Mouse (Mus musculus): ENCODE results near the gene Fsip1.

Fsip1 gene

DNA sequence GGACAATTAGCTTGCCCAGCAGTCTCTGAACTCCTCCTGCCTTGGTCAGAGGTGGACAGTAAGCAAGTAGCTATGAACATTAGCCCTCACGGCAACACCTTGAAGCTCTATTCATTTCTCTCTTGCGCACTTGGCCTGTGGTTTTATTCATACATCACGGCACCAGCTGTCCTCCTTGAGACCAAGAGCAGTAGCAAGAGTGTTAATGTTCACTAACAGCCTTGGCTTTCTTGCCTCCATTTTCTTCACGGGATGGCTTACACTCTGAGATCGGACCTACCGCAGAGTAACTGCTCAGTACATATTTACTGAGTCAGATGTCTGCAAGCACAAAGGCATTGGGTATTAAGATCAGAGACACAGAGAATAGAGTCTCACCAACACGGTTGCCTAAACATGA is 132.3 kb downstream of the Fsip1 start:
- no peak for DNase-seq (ENCODE audit: low spot score)

DNA sequence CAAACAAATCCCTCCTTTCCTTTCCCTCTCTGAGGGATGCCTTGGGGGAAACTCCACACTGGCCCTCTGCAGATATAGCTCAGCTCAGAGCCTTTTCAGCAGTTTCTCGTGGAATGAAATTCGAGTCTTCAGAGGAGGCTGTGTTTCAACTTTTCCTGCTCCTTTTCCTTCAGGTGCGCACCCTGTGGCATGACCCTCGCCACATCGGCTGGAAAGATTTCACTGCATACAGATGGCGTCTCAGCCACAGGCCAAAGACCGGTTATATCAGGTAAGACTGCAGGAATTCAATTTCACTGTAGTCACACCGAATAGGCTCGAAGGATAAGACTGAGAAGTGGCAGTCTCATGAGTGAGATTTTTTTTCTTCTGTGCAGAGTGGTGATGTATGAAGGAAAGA is 133.0 kb downstream of the Fsip1 start:
- DNase-seq (ENCODE audit: low spot score), result no peak

DNA sequence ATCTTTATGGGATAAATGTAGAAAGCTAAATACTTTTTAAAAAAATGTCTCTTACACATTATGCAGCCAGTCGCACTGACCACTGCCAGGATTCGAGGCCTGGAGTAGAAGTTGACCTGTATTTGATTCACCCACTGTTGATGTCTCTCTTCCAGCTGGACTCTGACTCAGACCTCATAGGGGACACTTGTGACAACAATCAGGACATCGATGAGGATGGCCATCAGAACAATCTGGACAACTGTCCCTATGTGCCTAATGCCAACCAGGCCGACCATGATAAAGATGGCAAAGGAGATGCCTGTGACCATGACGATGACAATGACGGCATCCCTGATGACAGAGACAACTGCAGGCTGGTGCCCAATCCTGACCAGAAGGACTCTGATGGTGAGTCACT is 134.5 kb downstream of the Fsip1 start:
- no peak for DNase-seq (ENCODE audit: low spot score)

DNA sequence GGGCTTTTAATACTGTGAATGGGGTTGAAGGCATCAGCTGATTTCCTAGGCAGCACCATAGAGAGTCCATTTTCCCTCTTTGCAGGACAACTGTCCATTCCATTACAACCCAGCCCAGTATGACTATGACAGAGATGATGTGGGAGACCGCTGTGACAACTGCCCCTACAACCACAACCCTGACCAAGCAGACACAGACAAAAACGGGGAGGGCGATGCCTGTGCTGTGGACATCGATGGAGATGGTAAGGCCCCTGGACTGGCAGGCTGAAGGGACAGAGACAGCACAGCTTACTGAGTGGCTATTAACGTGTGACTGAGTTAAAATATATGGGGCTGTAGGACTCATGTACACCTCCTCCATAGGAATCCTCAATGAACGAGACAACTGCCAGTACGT is 136.0 kb downstream of the Fsip1 start:
- DNase-seq (ENCODE audit: low spot score), result no peak

DNA sequence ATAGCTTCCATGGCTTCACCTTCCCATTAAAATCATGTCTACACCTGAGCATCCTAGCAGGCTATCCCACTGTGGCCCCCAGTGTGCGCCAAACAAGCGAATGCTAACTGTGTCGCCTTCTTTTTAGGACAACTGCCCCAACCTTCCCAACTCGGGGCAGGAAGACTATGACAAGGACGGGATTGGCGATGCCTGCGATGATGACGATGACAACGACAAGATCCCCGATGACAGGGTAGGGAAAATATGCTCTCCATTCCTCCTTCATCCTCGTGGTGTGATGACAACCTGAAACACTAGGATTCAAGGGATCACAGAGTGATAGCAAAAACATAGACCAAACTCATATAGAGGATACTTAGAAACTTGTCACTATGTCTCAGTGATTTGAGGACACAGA is 136.7 kb downstream of the Fsip1 start:
- no peak for DNase-seq (ENCODE audit: low spot score)

DNA sequence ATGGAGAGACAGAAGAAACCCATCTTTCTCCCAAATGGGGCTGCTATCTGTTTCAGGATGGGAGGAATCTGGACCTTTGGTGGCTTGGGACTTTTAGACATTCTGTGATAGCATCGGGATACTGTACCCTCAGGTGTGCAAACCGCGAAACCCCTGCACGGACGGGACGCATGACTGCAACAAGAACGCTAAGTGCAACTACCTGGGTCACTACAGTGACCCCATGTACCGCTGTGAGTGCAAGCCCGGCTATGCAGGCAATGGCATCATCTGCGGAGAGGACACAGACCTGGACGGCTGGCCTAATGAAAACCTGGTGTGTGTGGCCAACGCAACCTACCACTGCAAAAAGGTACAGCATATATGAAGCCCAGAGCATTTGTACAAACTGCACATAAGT is 137.1 kb downstream of the Fsip1 start:
- no peak for DNase-seq (ENCODE audit: low spot score)

DNA sequence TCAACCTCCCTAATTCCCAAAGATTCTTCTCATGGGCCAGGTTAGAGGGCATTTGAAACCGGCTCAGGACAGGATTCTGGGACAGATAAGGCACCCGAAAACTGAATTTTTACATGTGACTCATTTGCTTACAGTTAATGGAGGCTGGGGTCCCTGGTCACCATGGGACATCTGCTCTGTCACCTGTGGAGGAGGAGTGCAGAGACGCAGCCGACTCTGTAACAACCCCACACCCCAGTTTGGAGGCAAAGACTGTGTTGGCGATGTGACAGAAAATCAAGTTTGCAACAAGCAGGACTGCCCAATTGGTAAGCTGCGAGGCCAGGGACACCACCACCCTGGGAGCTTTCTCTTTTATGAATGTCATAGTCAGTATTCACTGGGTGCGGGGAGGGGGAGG is 138.3 kb downstream of the Fsip1 start:
- no peak for DNase-seq (ENCODE audit: low spot score)

DNA sequence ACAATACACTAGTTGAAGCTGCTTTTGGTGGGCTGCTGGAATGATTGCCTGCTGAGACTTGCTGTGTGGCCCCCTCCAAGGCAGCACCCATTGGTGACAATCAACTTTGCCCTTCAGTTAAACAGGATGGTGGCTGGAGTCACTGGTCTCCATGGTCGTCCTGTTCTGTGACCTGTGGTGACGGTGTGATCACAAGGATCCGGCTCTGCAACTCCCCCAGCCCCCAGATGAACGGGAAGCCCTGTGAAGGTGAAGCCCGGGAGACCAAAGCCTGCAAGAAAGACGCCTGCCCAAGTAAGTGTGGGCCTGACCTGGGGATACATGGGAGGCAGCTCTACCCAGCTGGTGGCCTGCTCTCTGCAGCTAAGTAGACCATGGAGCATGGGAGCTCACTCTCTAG is 138.7 kb downstream of the Fsip1 start:
- no peak for DNase-seq (ENCODE audit: low spot score)

DNA sequence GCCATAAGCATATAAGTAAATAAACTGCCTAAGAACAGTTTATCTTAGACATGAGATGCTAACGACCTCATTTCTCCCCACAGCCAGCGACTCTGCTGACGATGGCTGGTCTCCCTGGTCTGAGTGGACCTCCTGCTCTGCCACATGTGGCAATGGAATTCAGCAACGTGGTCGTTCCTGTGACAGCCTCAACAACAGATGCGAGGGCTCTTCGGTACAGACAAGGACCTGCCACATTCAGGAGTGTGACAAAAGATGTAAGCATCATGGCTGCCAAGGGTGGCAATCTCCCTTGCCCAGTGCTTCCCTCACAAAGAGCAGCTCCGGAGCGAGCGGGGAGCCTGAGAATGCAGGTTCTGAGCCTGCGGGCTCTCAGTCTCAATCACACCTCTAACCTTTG is 139.4 kb downstream of the Fsip1 start:
- no peak for DNase-seq (ENCODE audit: low spot score)

DNA sequence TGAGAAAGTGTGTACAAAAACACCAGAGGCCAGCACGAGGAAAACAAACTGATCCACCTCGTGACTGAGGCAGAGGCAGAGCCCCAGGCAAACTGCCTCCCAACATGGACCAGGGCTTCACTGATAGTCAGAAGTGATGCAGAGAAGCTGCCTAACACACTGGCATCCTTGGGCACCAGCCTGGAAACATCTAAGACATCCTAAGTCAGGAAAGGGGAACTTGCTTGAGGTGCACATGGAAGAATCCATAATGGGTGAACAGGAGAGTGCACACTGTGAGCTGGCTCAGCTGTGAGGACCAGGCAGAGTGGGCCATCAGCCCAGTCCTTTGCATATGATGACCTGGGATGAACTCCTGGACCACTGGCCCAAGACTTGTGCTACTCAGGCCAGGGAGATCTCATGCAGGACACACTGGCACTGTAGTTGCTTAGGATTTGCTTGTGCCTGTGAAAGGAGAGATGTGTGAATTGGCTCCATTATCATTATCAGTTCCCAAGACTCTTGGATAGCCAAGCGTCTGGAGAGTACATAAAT is 139.9 kb downstream of the Fsip1 start:
- no peak for DNase-seq (ENCODE audit: low spot score)

DNA sequence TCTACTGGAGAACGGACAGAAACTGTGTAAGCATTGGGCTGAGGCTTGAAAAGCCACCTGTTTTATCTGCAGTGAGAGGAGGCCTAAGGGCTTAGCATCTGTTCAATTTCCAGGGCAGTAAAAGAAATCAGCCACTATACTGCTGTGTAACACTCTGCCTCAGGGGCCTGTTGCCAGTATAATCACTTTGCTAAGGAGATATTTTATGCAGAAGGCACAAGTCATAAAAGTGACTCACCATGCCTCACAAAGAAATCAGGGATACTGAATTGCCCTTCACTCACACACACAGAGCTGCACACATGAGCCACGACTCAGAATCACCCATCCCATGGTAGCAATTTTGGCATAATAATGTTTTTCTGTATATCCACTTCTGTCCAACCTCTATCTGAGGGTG is 140.6 kb downstream of the Fsip1 start:
- DNase-seq (ENCODE audit: low spot score), result no peak

DNA sequence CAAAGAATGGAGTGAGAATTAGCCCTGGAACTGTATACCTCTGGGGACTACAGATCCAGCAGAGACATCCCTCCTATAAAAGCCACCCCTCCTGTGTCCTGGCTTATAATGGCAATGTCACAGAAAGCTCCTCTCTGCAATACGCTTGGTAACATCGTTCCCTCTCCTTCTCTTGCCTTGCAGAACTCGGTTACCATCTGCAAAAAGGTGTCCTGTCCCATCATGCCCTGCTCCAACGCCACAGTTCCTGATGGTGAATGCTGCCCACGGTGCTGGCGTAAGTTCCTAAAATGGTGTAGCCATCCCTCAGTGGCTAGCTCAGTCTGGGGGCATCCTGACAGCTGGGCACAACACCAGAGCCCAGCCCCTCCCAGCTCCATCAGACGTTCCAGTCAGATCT is 141.1 kb downstream of the Fsip1 start:
- no peak for DNase-seq (ENCODE audit: low spot score)

DNA sequence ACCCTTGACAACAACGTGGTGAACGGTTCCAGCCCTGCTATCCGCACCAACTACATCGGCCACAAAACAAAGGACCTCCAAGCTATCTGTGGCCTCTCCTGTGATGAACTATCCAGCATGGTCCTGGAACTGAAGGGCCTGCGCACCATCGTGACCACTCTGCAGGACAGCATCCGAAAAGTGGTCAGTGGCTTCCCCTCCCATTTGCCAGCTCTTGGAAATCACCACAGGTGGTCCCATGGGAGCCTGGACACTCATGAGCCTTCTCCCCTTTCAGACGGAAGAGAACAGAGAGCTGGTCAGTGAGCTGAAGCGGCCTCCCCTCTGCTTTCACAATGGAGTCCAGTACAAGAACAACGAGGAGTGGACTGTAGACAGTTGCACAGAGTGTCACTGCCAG is 142.1 kb downstream of the Fsip1 start:
- no peak for DNase-seq (ENCODE audit: low spot score)

DNA sequence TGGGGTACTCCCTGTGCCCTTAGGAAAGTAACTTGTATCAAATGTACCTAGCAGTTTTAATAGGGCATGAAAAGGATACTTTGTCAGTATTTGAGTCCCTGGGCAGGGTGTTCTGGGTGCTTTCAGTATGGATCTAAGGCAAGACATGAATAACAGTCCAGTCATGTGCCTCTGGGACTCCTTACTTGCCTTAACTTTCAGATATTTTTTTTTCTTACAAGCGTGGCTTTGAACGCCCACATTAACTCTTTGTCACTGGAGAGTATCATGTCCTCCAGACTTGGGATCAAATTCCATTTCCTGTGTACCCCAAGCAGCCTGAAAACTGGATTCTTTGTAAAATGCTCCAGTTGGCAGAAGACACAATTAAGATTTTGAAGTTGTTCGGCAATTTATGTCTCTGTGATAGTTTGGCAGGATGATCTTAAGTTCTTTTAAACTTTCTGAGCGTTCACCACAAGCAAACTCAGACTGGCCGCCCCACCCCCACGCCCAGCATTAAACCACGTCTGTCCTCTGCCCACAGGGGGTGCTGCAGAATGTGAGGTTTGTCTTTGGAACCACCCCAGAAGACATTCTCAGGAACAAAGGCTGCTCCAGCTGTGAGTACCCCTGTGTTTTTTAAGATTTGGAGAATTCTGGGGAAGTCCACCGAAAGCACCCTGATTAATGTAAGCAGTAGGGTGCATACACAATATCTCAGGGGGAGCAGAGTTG is 142.8 kb downstream of the Fsip1 start:
- no peak for DNase-seq (ENCODE audit: low spot score)

DNA sequence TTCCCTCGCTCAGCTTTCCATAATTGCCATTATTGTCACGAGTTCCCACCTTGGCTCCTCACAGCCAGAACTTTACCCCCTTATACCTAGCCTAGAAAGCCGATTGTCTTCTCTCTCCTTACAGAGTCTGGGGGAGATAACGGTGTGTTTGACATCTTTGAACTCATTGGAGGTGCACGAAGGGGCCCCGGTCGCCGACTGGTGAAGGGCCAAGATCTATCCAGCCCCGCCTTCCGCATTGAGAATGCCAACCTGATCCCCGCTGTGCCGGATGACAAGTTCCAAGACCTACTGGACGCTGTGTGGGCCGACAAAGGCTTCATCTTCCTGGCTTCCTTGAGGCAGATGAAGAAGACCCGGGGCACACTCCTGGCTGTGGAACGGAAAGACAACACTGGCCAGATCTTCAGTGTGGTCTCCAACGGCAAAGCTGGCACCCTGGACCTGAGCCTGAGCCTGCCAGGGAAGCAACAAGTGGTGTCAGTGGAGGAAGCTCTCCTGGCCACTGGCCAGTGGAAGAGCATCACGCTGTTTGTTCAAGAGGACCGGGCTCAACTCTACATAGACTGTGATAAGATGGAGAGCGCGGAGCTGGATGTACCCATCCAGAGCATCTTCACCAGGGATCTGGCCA is 143.8 kb downstream of the Fsip1 start:
- DNase-seq (ENCODE audit: low spot score), result no peak

DNA sequence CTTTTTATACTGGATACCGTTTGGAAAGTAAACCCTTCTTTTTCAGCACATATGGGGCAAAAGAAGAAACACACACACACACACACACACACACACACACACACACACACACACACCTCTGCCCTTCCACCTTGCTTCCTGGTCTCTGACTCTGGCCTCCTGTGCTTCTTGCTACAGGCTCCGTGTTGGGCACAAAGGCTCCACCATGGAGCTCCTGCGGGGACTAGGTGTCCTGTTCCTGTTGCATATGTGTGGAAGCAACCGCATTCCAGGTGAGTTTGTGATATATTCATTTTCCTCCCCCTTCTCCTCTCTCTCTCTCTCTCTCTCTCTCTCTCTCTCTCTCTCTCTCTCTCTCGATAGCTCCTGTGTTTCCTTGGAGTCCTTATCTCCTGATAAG is 144.3 kb downstream of the Fsip1 start:
- no peak for DNase-seq (ENCODE audit: low spot score)

DNA sequence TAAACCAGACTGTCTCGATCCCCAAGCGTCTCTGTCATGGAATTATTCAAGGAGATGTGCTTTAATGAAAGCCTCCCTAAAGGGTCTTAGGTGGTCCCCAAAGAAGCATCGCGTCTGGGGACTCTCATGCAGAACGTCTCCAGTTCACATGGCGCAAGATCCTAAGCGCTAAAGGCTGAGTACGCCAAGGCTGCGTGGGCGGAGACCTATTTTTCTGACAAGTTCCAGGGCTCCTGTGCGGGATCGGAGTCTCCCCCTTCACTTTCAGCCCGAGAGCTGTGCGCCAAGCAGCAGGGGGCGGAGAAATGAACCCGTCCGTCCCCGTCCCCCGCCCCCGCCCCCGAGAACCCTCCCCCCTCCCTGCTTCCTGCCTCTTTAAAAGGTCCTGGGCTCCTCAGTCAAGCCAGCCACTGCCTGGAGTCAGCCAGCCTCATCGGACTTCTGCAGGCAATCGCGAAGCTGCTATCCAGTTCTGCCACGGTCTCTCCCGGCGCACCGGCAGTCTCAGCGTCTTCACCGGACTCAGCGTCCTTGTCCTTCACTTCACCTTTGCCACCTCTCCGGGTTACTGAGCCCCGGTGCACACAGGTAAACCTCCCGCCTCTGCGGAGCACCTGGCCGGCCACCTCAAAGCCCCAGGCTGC is 145.2 kb downstream of the Fsip1 start, which contains the start of gene Thbs1:
TSS of gene Thbs1 (plus strand) at position 389 of the 644 bp plus-strand sequence.
- peak; percentile 6 for DNase-seq (ENCODE audit: low spot score)

DNA sequence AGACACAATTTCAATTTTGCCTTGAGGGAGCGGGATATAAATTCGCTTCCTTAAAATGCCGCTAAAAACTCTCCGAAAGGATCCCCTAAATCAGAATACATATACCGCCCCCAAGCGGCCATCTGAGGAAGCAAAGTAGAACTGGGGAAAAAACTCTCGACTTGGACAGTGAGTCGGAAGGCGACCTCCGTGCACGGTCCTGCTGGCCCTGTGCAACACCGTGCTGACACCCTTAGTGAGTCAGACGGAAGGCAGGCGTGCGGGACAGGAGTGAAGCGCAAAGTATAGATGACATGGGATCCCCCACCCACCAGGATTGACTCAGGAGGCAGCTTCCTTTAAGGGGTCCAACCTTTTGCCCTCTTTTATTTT is 145.7 kb downstream of the Fsip1 start:
- DNase-seq (ENCODE audit: low spot score), result peak; percentile 47

DNA sequence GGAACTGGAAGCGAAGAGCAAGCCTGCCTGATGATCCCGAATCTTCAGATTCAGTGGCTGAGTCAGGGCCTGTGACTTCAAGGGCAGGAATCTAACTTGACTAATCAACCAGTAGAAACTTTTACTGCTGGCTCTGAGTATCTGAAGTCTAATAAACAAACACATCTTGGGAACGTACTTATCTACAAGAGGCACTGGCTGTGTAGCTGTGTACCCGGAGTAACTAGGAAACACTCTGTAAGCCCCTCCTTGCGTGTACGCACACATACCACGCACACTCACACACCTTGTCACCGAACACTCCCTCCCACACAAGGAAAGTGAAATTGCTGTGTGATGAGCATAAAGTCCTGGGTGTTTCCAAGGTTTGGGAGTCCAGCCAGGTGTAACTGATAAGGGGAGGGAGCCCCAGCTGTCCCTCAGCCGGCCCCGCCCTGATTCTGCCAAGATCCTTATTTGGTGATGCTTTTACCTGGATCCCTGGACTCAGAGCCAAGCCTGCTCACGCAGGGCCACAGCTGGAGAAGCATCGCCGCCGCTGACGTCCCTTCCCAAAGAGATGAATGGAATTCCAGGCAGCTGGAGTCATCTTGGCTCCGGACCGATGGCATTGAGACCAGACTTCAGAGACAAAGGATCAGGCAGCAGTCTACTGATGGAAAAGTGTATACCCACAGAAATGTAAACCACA is 146.4 kb downstream of the Fsip1 start:
- DNase-seq (ENCODE audit: low spot score), result no peak

DNA sequence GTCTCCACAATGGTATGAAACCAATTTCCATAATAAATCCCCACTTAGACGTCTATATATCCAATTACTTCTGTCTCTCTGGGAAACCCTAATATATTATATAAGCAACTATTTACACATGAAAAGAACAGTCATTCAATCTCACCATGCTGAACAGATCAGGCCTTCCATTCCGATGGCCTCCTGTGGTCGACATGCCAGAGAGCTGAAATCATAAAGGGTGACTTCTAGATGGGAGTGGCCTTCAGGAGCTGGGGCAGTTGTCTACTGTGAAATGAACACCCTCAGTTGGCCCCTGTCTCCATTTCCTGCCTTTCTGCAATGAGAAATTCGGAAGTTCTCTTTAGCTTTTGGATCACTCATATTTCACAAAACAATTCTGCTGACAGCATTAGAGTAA is 154.6 kb downstream of the Fsip1 start:
- no peak for DNase-seq (ENCODE audit: low spot score)

DNA sequence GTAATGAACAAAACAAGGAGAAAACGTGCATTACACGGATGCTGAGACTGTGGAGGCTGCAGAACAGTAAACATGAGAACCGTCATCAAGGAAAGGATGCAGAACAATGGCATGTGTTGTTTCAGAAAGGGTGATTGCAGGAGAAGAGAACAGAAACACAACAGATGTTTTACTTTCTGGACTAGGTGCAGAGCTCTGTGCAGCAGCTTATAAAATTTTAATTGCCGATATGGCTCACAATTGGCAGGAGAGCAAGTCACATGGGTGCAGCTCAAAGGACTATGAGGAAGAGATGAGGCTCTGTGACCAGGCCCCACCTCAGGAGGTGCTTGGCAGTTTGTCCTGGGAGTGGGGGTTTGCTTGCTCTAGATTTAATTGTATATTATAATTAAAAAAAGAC is 157.7 kb downstream of the Fsip1 start:
- no peak for DNase-seq (ENCODE audit: low spot score)

DNA sequence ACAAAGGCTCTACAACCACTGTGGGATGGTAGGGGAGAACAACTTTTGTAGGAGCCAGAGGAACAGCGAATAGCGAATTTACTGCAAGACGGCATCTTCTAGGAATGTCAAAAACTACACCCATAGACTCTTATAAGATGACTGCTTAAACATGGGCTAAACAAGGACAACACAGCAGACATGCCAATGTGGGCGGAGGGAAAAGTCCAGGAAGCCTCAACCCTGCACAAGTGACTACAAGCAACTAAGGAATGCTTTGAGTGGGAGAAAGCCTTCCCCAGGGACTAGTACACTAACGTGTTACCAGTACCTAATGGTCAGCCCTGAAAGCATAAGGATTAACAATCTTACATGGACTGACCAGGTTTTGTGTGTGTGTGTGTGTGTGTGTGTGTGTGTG is 165.5 kb downstream of the Fsip1 start:
- DNase-seq (ENCODE audit: low spot score), result no peak

Data from c-Kit-positive CD71-positive TER-119-positive erythroid progenitor cells, embryonic 14.5 days (primary cell).